Comparison of ENCODE assay signal across 10 mouse cellular contexts in genomic region chr14:24902870-24903269, GRCm38 (mm10).
A peak's percentile ranks its signal among the peaks of the same experiment; 100 is the strongest.
DNase-seq lines count a peak whose midpoint lies in the region; ATAC-seq and TF ChIP-seq lines count a peak whose summit lies in the region.
"Had no signal": no experiment of that assay in that cellular context is flagged by ENCODE, and none has a peak within 500 bp of the region (broad histone marks: within the 10 kb centered on the region; RNA-seq: fewer than 3 reads in every experiment).

No protein-coding gene starts in this region.

- H3K27ac ChIP-seq in liver, adult 2 months (replicated peaks; ENCODE audit: insufficient read depth, low read depth, low read length), result no peak overlapping the region
- no peak overlapping the region for H3K27ac ChIP-seq in liver, embryonic 11.5 days (ENCODE audit: low read depth, low read length)
- H3K27ac ChIP-seq in lung, postnatal 0 days (ENCODE audit: low read length), result no peak overlapping the region
- H3K27ac ChIP-seq in midbrain, embryonic 13.5 days, result no peak overlapping the region
- H3K27ac ChIP-seq: hindbrain, embryonic 15.5 days; midbrain, embryonic 12.5 days had no signal

- WGBS in liver, adult 2 months, result 13% methylated on average over 3 of the region's 4 CpGs
- WGBS in liver, embryonic 11.5 days, result 15% methylated on average over 3 of the region's 4 CpGs
- 13% methylated on average over 3 of the region's 4 CpGs for WGBS in lung, postnatal 0 days
- 24% methylated on average over 3 of the region's 4 CpGs for WGBS in midbrain, embryonic 13.5 days

- TF ChIP-seq EP300 in lung, postnatal 0 days (IDR thresholded peaks at IDR 0.05), result no peak

- TF ChIP-seq CTCF in liver, adult 2 months (IDR thresholded peaks at IDR 0.05; ENCODE audit: low read depth, low read length), result no peak
- peak; percentile 35 for TF ChIP-seq CTCF in lung, postnatal 0 days (IDR thresholded peaks at IDR 0.05)

- no peaks in the 10 kb centered on the region for H3K4me1 ChIP-seq in liver, adult 2 months (ENCODE audit: control insufficient read depth, insufficient read depth, low read length)
- no peaks in the 10 kb centered on the region for H3K4me1 ChIP-seq in liver, embryonic 11.5 days (replicated peaks; ENCODE audit: control insufficient read depth, insufficient read depth, low read length)
- H3K4me1 ChIP-seq in lung, postnatal 0 days (ENCODE audit: insufficient read depth, low read depth, low read length), result no peaks in the 10 kb centered on the region
- peaks cover 15% of the 10 kb centered on the region for H3K4me1 ChIP-seq in midbrain, embryonic 13.5 days (replicated peaks)

- TF ChIP-seq POLR2A in liver, adult 2 months (IDR thresholded peaks at IDR 0.05; ENCODE audit: extremely low read depth, insufficient read depth, low read length), result no peak

- peak; percentile 6 for DNase-seq in adrenal gland, postnatal 10 days
- DNase-seq in adrenal gland, adult 18-20 months (ENCODE audit: low spot score in 2 of 2), result no peak
- peak; percentile 1 for DNase-seq in liver, adult 2 months (ENCODE audit: extremely low read depth, low read depth, low spot score)
- DNase-seq in liver, embryonic 11.5 days (ENCODE audit: low spot score), result no peak
- DNase-seq in gastrocnemius, postnatal 14 days, result peak; percentile 30
- DNase-seq in lung, postnatal 0 days (ENCODE audit: low spot score), result peak; percentile 55
- DNase-seq in right cerebral cortex, postnatal 14 days, result no peak

- H3K79me2 ChIP-seq in liver, adult 2 months (ENCODE audit: control insufficient read depth, insufficient read depth, low read length), result no peaks in the 10 kb centered on the region

- no peaks in the 10 kb centered on the region for H3K9me3 ChIP-seq in liver, embryonic 11.5 days (ENCODE audit: control insufficient read depth, low read length)
- no peaks in the 10 kb centered on the region for H3K9me3 ChIP-seq in lung, postnatal 0 days (ENCODE audit: low read length)
- no peaks in the 10 kb centered on the region for H3K9me3 ChIP-seq in midbrain, embryonic 13.5 days
- H3K9me3 ChIP-seq: hindbrain, embryonic 15.5 days; midbrain, embryonic 12.5 days had no signal

- H3K36me3 ChIP-seq in liver, adult 2 months (ENCODE audit: control insufficient read depth, insufficient read depth, low read length), result no peaks in the 10 kb centered on the region
- no peaks in the 10 kb centered on the region for H3K36me3 ChIP-seq in liver, embryonic 11.5 days (ENCODE audit: control insufficient read depth, insufficient read depth, low read length)
- H3K36me3 ChIP-seq in lung, postnatal 0 days (ENCODE audit: insufficient read depth, low read length), result no peaks in the 10 kb centered on the region
- H3K36me3 ChIP-seq in midbrain, embryonic 13.5 days, result no peaks in the 10 kb centered on the region
- H3K36me3 ChIP-seq: hindbrain, embryonic 15.5 days; midbrain, embryonic 12.5 days had no signal

- no peak overlapping the region for H3K4me2 ChIP-seq in liver, embryonic 11.5 days
- H3K4me2 ChIP-seq in lung, postnatal 0 days (replicated peaks; ENCODE audit: low read depth, low read length), result no peak overlapping the region
- H3K4me2 ChIP-seq in midbrain, embryonic 13.5 days (replicated peaks), result no peak overlapping the region
- H3K4me2 ChIP-seq: hindbrain, embryonic 15.5 days; midbrain, embryonic 12.5 days had no signal

- no peak for ATAC-seq in liver, embryonic 11.5 days (replicated peaks; ENCODE audit: low FRiP score)
- ATAC-seq in lung, postnatal 0 days, result peak; percentile 75
- no peak for ATAC-seq in midbrain, embryonic 13.5 days

- no peaks in the 10 kb centered on the region for H3K27me3 ChIP-seq in liver, adult 2 months (ENCODE audit: control insufficient read depth, insufficient read depth, low read length)
- H3K27me3 ChIP-seq in liver, embryonic 11.5 days (replicated peaks; ENCODE audit: control insufficient read depth, insufficient read depth, low read length), result no peaks in the 10 kb centered on the region
- H3K27me3 ChIP-seq in lung, postnatal 0 days (replicated peaks; ENCODE audit: insufficient read depth, low read length), result no peaks in the 10 kb centered on the region
- no peaks in the 10 kb centered on the region for H3K27me3 ChIP-seq in midbrain, embryonic 13.5 days
- H3K27me3 ChIP-seq: hindbrain, embryonic 15.5 days; midbrain, embryonic 12.5 days had no signal

- H3K4me3 ChIP-seq in liver, adult 2 months (ENCODE audit: insufficient read depth, low read depth, low read length), result no peak overlapping the region
- H3K4me3 ChIP-seq in liver, embryonic 11.5 days (ENCODE audit: low read depth, low read length), result no peak overlapping the region
- no peak overlapping the region for H3K4me3 ChIP-seq in lung, postnatal 0 days (ENCODE audit: low read depth, low read length)
- H3K4me3 ChIP-seq in midbrain, embryonic 13.5 days (replicated peaks), result no peak overlapping the region
- H3K4me3 ChIP-seq: hindbrain, embryonic 15.5 days; midbrain, embryonic 12.5 days had no signal

- intact Hi-C loops in gastrocnemius, postnatal 14 days (cut with DNase I; ENCODE audit: low total_unique reads), result no loop called here

- no peak overlapping the region for H3K9ac ChIP-seq in liver, adult 2 months (ENCODE audit: low read depth, low read length)
- H3K9ac ChIP-seq in liver, embryonic 11.5 days (ENCODE audit: low read depth, low read length), result no peak overlapping the region
- H3K9ac ChIP-seq in lung, postnatal 0 days (replicated peaks; ENCODE audit: low read depth), result no peak overlapping the region
- H3K9ac ChIP-seq in midbrain, embryonic 13.5 days (replicated peaks), result no peak overlapping the region
- H3K9ac ChIP-seq: hindbrain, embryonic 15.5 days; midbrain, embryonic 12.5 days had no signal

Comparison
In these comparisons a context has a peak if more than half of its experiments do, and no peak if none do; other contexts are left out.
1. DNase-seq: peak in adrenal gland, postnatal 10 days (single experiment), liver, adult 2 months (single experiment), gastrocnemius, postnatal 14 days (single experiment) and lung, postnatal 0 days (single experiment); none in adrenal gland, adult 18-20 months (0 of 2), liver, embryonic 11.5 days (single experiment) and right cerebral cortex, postnatal 14 days (single experiment).